Mouse (Mus musculus): ENCODE results near the gene Hoxa5. TPM values are rescaled to one million over a fixed set of nuclear protein-coding genes. Genes with fewer than 3 reads are reported as not detected.

Hoxa5 gene
- polyA plus RNA-seq, 1 experiment from 2014 or later = 15.7 TPM

- Histone ChIP-seq H3K4me3 (ENCODE audit: low read length) (peak overlapping the region; percentile 65), H3K4me1 (ENCODE audit: control insufficient read depth, insufficient read depth, low read length) (peaks cover 78% of the 10 kb centered on the region), H3K9me3 (ENCODE audit: control insufficient read depth, low read length) (no peaks in the 10 kb centered on the region), H3K27me3 (ENCODE audit: control insufficient read depth, insufficient read depth, low read length) (no peaks in the 10 kb centered on the region; the same call in 1 of the 2 replicates), H3K4me2 (replicated peaks; ENCODE audit: low read depth, low read length) (peak overlapping the region; percentile 97), H3K36me3 (ENCODE audit: control insufficient read depth, insufficient read depth, low read length) (peaks cover 55% of the 10 kb centered on the region), H3K27ac (ENCODE audit: low read depth, low read length) (peak overlapping the region; percentile 88), H3K9ac (ENCODE audit: low read depth, low read length) (peak overlapping the region; percentile 91)
- ATAC-seq (ENCODE audit: low FRiP score, low TSS enrichment) = no peak
- 11% methylated on average over 22 of the region's 22 CpGs for WGBS
These were observed 1.8 kb downstream of the Hoxa5 start for GRCm38 (mm10) chr6:52202362-52203120.

GRCm38 (mm10) chr6:52201269-52201668 is 3.1 kb downstream of the Hoxa5 start:
- H3K4me2 ChIP-seq (replicated peaks; ENCODE audit: low read depth, low read length) = peak overlapping the region; percentile 19
- no peaks in the 10 kb centered on the region for H3K9me3 ChIP-seq (ENCODE audit: control insufficient read depth, low read length)
- WGBS = 35% methylated on average over 1 of the region's 1 CpGs
- no peaks in the 10 kb centered on the region; the same call in 1 of the 2 replicates for H3K27me3 ChIP-seq (ENCODE audit: control insufficient read depth, insufficient read depth, low read length)
- H3K4me3 ChIP-seq (ENCODE audit: low read length) = peak overlapping the region; percentile 17; the same call in 1 of the 2 replicates
- H3K9ac ChIP-seq (ENCODE audit: low read depth, low read length) = peak overlapping the region; percentile 57
- H3K36me3 ChIP-seq (ENCODE audit: control insufficient read depth, insufficient read depth, low read length) = peaks cover 49% of the 10 kb centered on the region
- ATAC-seq (ENCODE audit: low FRiP score, low TSS enrichment) = no peak
- H3K4me1 ChIP-seq (ENCODE audit: control insufficient read depth, insufficient read depth, low read length) = peaks cover 75% of the 10 kb centered on the region
- H3K27ac ChIP-seq (ENCODE audit: low read depth, low read length) = peak overlapping the region; percentile 78; the same call in 1 of the 2 replicates

GRCm38 (mm10) chr6:52200751-52201250 is 3.6 kb downstream of the Hoxa5 start:
- Histone ChIP-seq H3K27me3 (ENCODE audit: control insufficient read depth, insufficient read depth, low read length) (no peaks in the 10 kb centered on the region; the same call in 1 of the 2 replicates), H3K9me3 (ENCODE audit: control insufficient read depth, low read length) (no peaks in the 10 kb centered on the region), H3K4me2 (replicated peaks; ENCODE audit: low read depth, low read length) (peak overlapping the region; percentile 19), H3K9ac (ENCODE audit: low read depth, low read length) (peak overlapping the region; percentile 57), H3K4me3 (ENCODE audit: low read length) (peak overlapping the region; percentile 17; the same call in 1 of the 2 replicates), H3K27ac (ENCODE audit: low read depth, low read length) (peak overlapping the region; percentile 78), H3K36me3 (ENCODE audit: control insufficient read depth, insufficient read depth, low read length) (peaks cover 44% of the 10 kb centered on the region), H3K4me1 (ENCODE audit: control insufficient read depth, insufficient read depth, low read length) (peaks cover 75% of the 10 kb centered on the region)
- WGBS = 21% methylated on average over 10 of the region's 10 CpGs
- no peak for ATAC-seq (ENCODE audit: low FRiP score, low TSS enrichment)

GRCm38 (mm10) chr6:52200073-52200750 is 4.2 kb downstream of the Hoxa5 start:
- H3K27ac ChIP-seq (ENCODE audit: low read depth, low read length) = peak overlapping the region; percentile 78

GRCm38 (mm10) chr6:52197271-52197670 is 7.1 kb downstream of the Hoxa5 start:
- Histone ChIP-seq H3K4me3 (ENCODE audit: low read length) (no peak overlapping the region), H3K4me1 (ENCODE audit: control insufficient read depth, insufficient read depth, low read length) (peaks cover 75% of the 10 kb centered on the region), H3K9ac (ENCODE audit: low read depth, low read length) (no peak overlapping the region), H3K9me3 (ENCODE audit: control insufficient read depth, low read length) (no peaks in the 10 kb centered on the region), H3K4me2 (replicated peaks; ENCODE audit: low read depth, low read length) (0 out of 2 replicates have a peak overlapping the region, but pooled peaks have one; percentile 17), H3K36me3 (ENCODE audit: control insufficient read depth, insufficient read depth, low read length) (peaks cover 14% of the 10 kb centered on the region; the same call in 1 of the 2 replicates), H3K27ac (ENCODE audit: low read depth, low read length) (peak overlapping the region; percentile 77; the same call in 1 of the 2 replicates), H3K27me3 (ENCODE audit: control insufficient read depth, insufficient read depth, low read length) (no peaks in the 10 kb centered on the region)
- peak; percentile 78 for ATAC-seq (ENCODE audit: low FRiP score, low TSS enrichment)
- WGBS = 3% methylated on average over 10 of the region's 10 CpGs

More at GRCm38 (mm10) chr6:52200073-52200750, 4.2 kb downstream of the Hoxa5 start:
- Histone ChIP-seq H3K4me3 (ENCODE audit: low read length) (peak overlapping the region; percentile 17; the same call in 1 of the 2 replicates), H3K4me2 (replicated peaks; ENCODE audit: low read depth, low read length) (peak overlapping the region; percentile 19), H3K27me3 (ENCODE audit: control insufficient read depth, insufficient read depth, low read length) (no peaks in the 10 kb centered on the region; the same call in 1 of the 2 replicates), H3K4me1 (ENCODE audit: control insufficient read depth, insufficient read depth, low read length) (peaks cover 75% of the 10 kb centered on the region), H3K9ac (ENCODE audit: low read depth, low read length) (peak overlapping the region; percentile 36), H3K36me3 (ENCODE audit: control insufficient read depth, insufficient read depth, low read length) (peaks cover 38% of the 10 kb centered on the region), H3K9me3 (ENCODE audit: control insufficient read depth, low read length) (no peaks in the 10 kb centered on the region)
- ATAC-seq (ENCODE audit: low FRiP score, low TSS enrichment) = no peak
- WGBS = 11% methylated on average over 30 of the region's 30 CpGs

GRCm38 (mm10) chr6:52196811-52197210 is 7.6 kb downstream of the Hoxa5 start:
- Histone ChIP-seq H3K27me3 (ENCODE audit: control insufficient read depth, insufficient read depth, low read length) (no peaks in the 10 kb centered on the region), H3K9ac (ENCODE audit: low read depth, low read length) (no peak overlapping the region), H3K27ac (ENCODE audit: low read depth, low read length) (no peak overlapping the region), H3K4me3 (ENCODE audit: low read length) (no peak overlapping the region), H3K4me2 (replicated peaks; ENCODE audit: low read depth, low read length) (no peak overlapping the region), H3K36me3 (ENCODE audit: control insufficient read depth, insufficient read depth, low read length) (peaks cover 11% of the 10 kb centered on the region; the same call in 1 of the 2 replicates), H3K9me3 (ENCODE audit: control insufficient read depth, low read length) (no peaks in the 10 kb centered on the region), H3K4me1 (ENCODE audit: control insufficient read depth, insufficient read depth, low read length) (peaks cover 72% of the 10 kb centered on the region)
- ATAC-seq (ENCODE audit: low FRiP score, low TSS enrichment) = 0 out of 2 replicates have a peak, but pooled peaks have one; percentile 5
- WGBS = 16% methylated on average over 9 of the region's 9 CpGs

GRCm38 (mm10) chr6:52194690-52195089 is 9.7 kb downstream of the Hoxa5 start:
- no peak overlapping the region; the same call in 1 of the 2 replicates for H3K9ac ChIP-seq (ENCODE audit: low read depth, low read length)
- peaks cover 65% of the 10 kb centered on the region for H3K4me1 ChIP-seq (ENCODE audit: control insufficient read depth, insufficient read depth, low read length)
- WGBS = 20% methylated on average over 10 of the region's 10 CpGs
- ATAC-seq (ENCODE audit: low FRiP score, low TSS enrichment) = no peak
- H3K36me3 ChIP-seq (ENCODE audit: control insufficient read depth, insufficient read depth, low read length) = peaks cover 5% of the 10 kb centered on the region; the same call in 1 of the 2 replicates
- H3K27ac ChIP-seq (ENCODE audit: low read depth, low read length) = peak overlapping the region; percentile 32; the same call in 1 of the 2 replicates
- no peak overlapping the region for H3K4me3 ChIP-seq (ENCODE audit: low read length)
- no peaks in the 10 kb centered on the region for H3K27me3 ChIP-seq (ENCODE audit: control insufficient read depth, insufficient read depth, low read length)
- no peak overlapping the region; the same call in 1 of the 2 replicates for H3K4me2 ChIP-seq (replicated peaks; ENCODE audit: low read depth, low read length)
- H3K9me3 ChIP-seq (ENCODE audit: control insufficient read depth, low read length) = no peaks in the 10 kb centered on the region

- Histone ChIP-seq H3K27ac (ENCODE audit: low read depth, low read length) (peak overlapping the region; percentile 89), H3K4me2 (replicated peaks; ENCODE audit: low read depth, low read length) (peak overlapping the region; percentile 97), H3K4me1 (ENCODE audit: control insufficient read depth, insufficient read depth, low read length) (peaks cover 68% of the 10 kb centered on the region), H3K9me3 (ENCODE audit: control insufficient read depth, low read length) (no peaks in the 10 kb centered on the region), H3K27me3 (ENCODE audit: control insufficient read depth, insufficient read depth, low read length) (no peaks in the 10 kb centered on the region), H3K9ac (ENCODE audit: low read depth, low read length) (peak overlapping the region; percentile 88), H3K36me3 (ENCODE audit: control insufficient read depth, insufficient read depth, low read length) (peaks cover 8% of the 10 kb centered on the region; the same call in 1 of the 2 replicates), H3K4me3 (ENCODE audit: low read length) (peak overlapping the region; percentile 57)
- ATAC-seq (ENCODE audit: low FRiP score, low TSS enrichment) = peak; percentile 73
- WGBS = under 1% methylated on average over 45 of the region's 55 CpGs
These were observed 12.4 kb downstream of the Hoxa5 start for GRCm38 (mm10) chr6:52191860-52192550.

All from kidney, embryonic 14.5 days (tissue).